Mouse (Mus musculus) splenic B cell, adult 2 months (primary cell): ENCODE measurements around the gene Uba7.

ENCODE experiments used
- DNase-seq: peaks from one replicate; pipeline ENCODE4 v3.0.0-alpha.2; 2011; ENCODE audit warnings: low read depth, low spot score
- H3K27me3 ChIP-seq: 2 replicates; pipeline ENCODE4 v1.6.1; 2012; ENCODE audit warnings: mild to moderate bottlenecking, low read length, moderate library complexity, mixed read lengths; ENCODE audit not compliant: control insufficient read depth, poor library complexity, insufficient read depth, severe bottlenecking
- H3K36me3 ChIP-seq: 2 replicates; pipeline ENCODE4 v1.6.1; 2012; ENCODE audit warnings: mild to moderate bottlenecking, low read length, moderate library complexity, mixed read lengths; ENCODE audit not compliant: control insufficient read depth, poor library complexity, insufficient read depth, severe bottlenecking

Uba7 gene

DNA sequence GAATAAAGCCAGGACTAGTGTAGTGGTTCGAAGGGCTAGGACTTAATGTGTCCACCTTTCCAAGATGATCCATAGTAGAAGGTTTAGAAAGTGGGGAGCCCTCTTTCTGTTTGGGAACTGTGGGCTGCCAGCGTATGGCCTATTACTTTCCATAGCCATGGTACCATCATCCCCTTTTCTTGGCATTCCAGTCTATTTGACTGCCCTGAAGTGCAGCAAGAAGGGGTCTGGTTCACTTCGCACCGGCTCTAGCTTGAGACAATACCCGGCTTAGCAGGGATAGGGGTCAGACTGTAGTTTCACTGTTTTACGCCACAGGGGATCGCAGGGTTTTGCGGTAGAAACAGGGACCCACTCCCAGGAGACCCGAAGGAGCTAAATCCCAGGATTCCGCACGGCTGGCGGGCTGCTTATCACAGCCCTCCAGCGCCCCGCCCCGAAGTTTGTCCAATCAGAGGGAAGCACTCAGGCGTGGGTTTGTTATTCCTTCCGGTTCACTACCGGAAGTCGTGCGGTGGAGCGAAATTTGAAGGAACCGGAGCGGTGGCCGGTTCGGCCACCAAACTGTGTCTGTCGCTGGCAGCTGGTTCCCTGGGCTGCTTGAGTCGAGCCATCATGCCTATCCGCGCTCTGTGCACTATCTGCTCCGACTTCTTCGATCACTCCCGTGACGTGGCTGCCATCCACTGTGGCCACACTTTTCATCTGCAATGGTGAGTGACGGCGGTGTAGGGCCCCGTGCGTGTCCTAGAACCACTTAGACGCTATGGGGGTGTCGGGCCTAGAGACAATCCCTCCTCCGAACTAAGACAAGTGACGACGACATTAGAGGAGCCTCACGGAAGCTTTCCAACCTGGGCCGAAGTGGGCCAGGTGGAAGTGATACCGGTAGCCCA lies 24.6 kb upstream of the Uba7 start:
- Histone ChIP-seq H3K36me3 (0 out of 2 replicates have a peak, but pooled peaks cover under 1% of the 10 kb centered on the region), H3K27me3 (no peaks in the 10 kb centered on the region)
- peak; percentile 81 for DNase-seq

DNA sequence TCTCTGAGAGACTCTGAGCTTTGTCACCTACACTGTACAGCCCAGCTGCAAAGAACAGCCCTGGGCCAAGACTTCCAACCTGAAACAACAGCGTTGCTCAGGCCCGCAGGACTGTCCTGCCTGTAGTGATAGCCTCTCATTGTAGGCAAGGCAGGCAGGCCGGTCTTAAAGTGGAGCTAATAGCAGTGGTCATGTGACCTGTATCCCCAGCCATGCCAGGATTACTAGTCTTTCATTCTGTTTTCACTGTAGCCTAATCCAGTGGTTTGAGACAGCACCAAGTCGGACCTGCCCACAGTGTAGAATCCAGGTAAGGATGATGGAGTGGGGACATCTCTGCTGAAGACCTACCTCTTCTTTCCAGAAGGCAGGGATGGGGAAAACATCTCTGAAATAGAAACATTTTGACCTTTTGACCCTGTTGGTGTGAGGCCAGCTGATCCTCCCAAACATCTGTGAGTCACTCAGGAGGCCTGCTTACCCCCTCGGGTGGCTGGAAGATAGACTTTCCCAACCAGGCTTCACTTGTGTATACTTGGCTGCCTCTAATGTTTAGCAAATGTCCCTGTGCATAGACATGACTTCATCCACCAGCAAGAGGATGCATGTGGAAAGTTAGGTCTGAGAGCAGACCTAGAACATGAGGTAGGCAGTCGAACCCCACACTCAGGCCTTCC lies 19.6 kb upstream of the Uba7 start:
- DNase-seq, result no peak
- Histone ChIP-seq H3K36me3 (0 out of 2 replicates have a peak, but pooled peaks cover 2% of the 10 kb centered on the region), H3K27me3 (no peaks in the 10 kb centered on the region)

DNA sequence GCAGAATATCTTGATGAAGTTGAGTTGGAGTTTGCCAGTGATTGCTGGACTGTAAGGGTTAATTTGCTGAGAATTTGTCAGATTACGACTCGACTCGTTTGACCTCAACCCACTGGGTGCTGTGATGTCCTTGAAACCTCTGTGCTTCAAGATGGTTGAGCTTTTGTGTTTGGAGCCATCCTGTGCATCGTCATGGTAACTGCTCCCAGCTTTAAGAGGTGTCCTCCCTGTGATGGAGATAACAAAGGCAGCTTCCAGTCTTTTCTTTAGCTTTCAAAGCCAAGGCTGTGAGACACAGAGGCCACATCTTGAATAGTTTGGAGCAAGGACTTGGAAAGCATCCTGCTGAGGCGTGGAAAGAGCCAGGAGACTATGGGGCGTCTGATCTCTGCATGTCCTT lies 18.2 kb upstream of the Uba7 start:
- DNase-seq, result no peak
- H3K27me3 ChIP-seq, result no peaks in the 10 kb centered on the region

DNA sequence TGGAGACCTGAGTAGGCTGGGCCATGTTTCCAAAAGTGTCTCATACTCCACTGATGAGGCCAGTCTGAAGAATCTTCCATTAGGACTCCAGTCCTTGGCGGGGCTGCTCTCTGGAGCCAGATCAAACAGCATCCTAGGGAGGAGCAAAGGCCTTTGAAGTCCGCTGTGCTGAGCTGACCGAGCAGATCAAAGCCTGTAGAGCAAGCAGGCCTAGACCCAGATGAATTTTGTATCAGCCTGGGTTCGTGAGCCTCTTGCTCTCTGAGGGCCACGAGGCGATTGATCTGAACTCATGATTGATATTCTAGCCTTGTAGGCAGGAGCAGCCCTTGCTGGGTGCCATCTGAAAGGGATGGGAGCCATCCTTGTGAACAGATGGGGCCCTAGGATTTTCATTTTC lies 15.4 kb upstream of the Uba7 start:
- H3K27me3 ChIP-seq, result no peaks in the 10 kb centered on the region
- 0 out of 2 replicates have a peak, but pooled peaks cover 2% of the 10 kb centered on the region for H3K36me3 ChIP-seq
- DNase-seq, result no peak

More for the DNA sequence above, 18.2 kb upstream of the Uba7 start:
- H3K36me3 ChIP-seq, result 0 out of 2 replicates have a peak, but pooled peaks cover 2% of the 10 kb centered on the region

DNA sequence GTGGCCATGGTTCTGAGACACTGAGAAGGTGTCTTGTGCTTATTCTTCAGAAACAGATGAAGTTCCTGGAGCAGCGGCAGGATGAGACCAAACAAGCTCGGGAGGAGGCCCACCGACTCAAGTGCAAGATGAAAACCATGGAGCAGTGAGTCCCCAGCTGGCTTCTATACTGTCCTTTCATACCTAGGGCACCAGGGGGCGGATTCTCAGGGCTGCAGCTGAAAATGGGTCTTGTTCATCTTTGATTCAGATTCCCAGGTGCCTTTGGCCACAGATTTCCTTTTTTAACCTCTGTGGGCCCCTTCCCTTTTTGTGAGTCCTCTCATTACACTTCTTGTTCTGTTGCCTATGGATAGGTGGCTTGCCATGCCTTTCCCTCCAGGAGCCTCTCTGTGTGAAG lies 14.4 kb upstream of the Uba7 start:
- peak; percentile 41 for DNase-seq
- Histone ChIP-seq H3K27me3 (no peaks in the 10 kb centered on the region), H3K36me3 (no peaks in the 10 kb centered on the region)

DNA sequence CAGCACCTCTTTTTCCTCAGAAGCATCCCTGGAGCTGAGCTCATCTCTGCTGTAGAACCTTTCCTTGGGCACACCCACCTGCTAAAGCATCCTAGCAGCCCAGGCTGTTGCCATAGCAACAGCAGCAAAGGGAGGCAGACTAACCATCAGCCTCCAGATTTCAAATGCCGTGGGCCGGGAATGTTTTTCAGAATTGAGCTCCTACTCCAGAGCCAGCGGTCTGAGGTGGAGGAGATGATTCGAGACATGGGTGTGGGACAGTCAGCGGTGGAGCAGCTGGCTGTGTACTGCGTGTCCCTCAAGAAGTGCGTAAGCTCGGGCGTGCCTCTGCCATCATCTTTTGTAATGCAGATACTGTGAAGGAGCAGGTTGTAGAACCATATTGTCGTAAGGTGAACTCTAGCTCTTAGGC lies 13.9 kb upstream of the Uba7 start:
- DNase-seq, result no peak
- Histone ChIP-seq H3K27me3 (no peaks in the 10 kb centered on the region), H3K36me3 (no peaks in the 10 kb centered on the region)

DNA sequence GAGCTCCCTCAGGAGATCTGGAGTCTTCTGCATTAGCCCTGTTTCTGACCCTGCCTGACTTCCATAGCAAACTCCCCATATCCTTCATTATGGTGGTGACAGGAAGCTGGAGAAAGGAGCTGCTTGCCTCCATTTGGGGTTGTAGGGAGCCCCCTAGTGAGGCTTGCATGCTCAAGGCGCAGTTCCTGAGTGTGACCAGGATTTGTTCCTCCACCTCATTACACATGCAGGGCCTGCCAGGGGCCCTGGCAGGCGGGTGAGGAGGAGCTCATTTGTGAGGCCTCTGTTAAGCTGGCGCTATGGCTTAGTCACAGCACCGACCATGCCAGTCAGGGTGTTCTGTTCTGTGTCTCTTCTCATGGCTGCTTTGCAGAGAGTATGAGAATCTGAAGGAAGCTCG lies 13.4 kb upstream of the Uba7 start:
- H3K36me3 ChIP-seq, result no peaks in the 10 kb centered on the region
- no peaks in the 10 kb centered on the region for H3K27me3 ChIP-seq
- no peak for DNase-seq

DNA sequence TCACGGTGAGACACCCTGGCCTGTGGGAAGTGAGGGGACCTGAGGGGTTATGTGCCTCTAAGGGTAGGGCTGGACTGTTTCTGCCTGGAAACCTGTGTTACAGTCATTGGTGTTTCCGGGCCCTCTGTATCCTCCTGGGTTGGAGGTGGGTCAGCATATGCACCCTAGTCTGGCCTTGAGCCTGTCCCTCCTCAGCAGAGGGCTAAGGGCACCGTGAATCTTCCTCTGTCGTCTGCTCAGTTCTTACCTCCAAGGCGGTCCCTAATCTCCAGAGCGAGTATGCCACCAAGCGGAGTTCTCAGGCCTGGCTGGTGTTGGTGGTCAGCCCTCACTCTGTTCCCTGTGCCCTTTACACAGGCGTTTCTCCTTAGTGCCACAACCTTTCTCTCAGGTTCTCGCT lies 12.4 kb upstream of the Uba7 start:
- no peaks in the 10 kb centered on the region for H3K27me3 ChIP-seq
- H3K36me3 ChIP-seq, result no peaks in the 10 kb centered on the region
- DNase-seq, result no peak

DNA sequence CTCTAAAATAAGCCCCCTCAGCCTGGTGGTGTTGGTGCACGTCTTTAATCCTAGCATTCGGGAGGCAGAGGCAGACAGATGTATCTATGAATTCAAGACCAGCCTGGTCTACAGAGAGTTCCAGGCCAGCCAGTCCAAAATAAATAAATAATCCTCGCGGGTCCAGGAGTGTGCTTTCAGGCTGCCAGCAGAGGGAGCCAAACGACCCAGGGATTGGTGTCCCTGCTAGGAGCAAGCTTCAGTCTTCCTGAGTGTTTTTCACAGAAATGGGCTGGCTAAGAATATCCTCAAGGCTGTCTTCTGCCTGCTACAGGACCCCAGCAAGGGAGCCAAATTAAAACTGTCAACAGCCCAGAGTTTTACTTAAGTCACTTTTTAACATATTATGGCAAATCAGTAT lies 11.6 kb upstream of the Uba7 start:
- H3K27me3 ChIP-seq, result no peaks in the 10 kb centered on the region
- peak; percentile 90 for DNase-seq
- H3K36me3 ChIP-seq, result no peaks in the 10 kb centered on the region

DNA sequence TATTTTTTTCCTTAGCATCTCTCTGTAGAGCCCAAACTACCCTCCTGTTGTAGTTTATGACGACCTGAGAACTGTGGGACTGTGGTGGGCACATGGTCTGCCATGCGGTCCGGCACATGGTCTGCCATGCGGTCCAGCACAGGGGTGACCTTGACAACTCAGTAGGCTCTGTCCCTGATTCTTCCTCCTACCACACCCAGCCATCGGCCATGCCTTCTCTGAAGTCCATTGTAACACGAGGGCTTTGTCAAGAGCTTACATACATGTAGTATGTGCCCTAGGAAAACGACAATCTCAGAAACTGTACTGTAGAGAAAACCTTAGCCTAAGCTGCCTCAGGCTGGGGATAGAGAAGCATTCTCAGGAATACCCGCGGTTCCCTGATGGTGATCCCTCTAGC lies 10.6 kb upstream of the Uba7 start:
- no peak for DNase-seq
- H3K27me3 ChIP-seq, result no peaks in the 10 kb centered on the region
- no peaks in the 10 kb centered on the region for H3K36me3 ChIP-seq

DNA sequence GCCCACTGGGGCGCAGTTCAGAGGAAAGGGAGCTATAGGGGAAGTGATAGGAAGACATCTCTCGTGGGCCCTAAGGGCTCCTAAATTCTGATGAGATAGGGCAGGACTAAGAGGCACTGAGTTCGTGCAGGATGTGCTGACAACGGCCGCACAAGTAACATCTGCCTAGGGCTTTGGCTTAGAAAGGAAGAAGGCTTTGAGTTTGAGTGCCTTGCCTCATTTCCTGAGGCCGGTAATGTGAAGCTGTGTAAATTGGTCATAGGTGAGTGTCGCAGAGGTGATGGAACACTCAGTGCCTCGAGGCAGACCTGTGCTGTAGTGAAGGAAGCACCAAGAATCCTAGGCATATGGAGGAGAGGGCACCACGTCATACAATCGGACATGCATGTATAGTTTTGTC lies 8.6 kb upstream of the Uba7 start:
- no peak for DNase-seq

DNA sequence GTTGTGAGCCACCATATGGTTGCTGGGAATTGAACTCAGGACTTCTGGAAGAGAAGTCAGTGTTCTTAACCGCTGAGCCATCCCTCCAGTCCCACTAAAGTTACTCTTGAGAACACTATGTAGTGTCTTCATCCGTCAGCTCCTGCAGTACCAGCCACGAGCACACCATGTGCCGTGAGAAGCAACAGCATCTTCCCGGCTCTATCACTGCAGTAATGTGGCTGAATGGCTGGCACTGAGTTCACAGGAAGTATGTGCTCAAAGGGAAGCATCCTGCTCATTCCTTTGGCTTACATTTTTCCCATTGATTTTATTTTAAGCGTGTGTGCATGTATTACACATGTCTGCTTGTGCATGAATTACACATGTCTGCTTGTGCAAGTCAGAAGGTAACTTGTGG lies 7.9 kb upstream of the Uba7 start:
- Histone ChIP-seq H3K27me3 (no peaks in the 10 kb centered on the region), H3K36me3 (no peaks in the 10 kb centered on the region)
- DNase-seq, result no peak

More for the DNA sequence above, 8.6 kb upstream of the Uba7 start:
- Histone ChIP-seq H3K27me3 (no peaks in the 10 kb centered on the region), H3K36me3 (no peaks in the 10 kb centered on the region)

DNA sequence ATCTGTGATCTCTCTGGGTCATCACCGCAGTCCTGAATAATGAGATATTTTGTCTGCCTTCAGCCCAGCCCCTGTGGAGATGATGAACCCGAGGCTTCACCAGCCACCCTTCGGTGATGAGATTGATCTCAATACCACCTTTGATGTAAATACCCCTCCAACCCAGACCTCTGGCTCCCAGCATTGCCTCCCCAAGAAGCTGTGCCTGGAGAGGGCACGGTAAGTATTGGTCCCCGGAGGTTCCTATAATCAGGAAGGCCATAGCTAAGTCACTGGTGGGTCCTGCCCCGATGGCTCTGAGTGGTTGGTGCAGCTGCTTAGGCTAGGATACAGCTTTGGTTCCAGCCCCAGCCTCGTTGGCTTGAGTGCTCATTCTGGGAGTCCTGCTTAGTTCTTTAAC lies 6.8 kb upstream of the Uba7 start:
- Histone ChIP-seq H3K27me3 (no peaks in the 10 kb centered on the region), H3K36me3 (no peaks in the 10 kb centered on the region)
- no peak for DNase-seq

DNA sequence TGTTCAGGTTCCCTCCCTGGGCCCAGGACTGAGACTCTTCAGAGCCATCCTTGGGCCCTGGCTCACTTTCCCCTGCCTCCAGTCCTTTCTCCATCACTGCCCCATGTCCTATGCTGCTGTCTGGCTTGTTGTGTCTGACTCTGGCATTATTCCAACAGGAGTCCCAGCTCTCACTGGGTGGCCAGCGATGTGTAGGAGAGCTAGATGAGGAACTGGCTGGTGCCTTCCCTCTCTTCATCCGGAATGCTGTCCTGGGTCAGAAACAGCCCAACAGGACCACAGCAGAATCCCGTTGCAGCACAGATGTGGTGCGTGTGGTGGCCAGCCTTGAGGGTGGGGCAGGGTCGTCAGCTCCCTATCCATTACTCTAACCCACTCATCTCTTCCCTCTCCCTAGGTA lies 5.0 kb upstream of the Uba7 start:
- H3K36me3 ChIP-seq, result no peaks in the 10 kb centered on the region

More for the DNA sequence above, 5.0 kb upstream of the Uba7 start:
- no peaks in the 10 kb centered on the region for H3K27me3 ChIP-seq
- no peak for DNase-seq
